Mouse (Mus musculus) bone marrow macrophage, adult 2 months (primary cell): ENCODE data around the gene Sim1.

Experiments used
- CTCF ChIP-seq: IDR thresholded peaks from 2 replicates; pipeline ENCODE4 v1.5.1; 2012; ENCODE audit warnings: low read depth, mild to moderate bottlenecking, low read length, moderate library complexity
- POLR2A ChIP-seq: IDR thresholded peaks from 2 replicates; pipeline ENCODE4 v1.6.1; 2012; ENCODE audit warnings: mild to moderate bottlenecking, low read depth, low read length, borderline replicate concordance

GRCm38 (mm10) chr10:51023308-51024279, 129.0 kb downstream of the Sim1 start:
- TF ChIP-seq CTCF (no peak), POLR2A (no peak)
